Mouse (Mus musculus) liver, adult 2 months (tissue): Measurements from ENCODE around the gene Polr2b.

Experiments used
- CTCF ChIP-seq: fragments of 200-500 bp; IDR thresholded peaks from 2 replicates; pipeline ENCODE4 v1.5.1; 2011; ENCODE audit warnings: low read depth, low read length, control low read depth
- POLR2A ChIP-seq: fragments of 200-500 bp; IDR thresholded peaks from 2 replicates; pipeline ENCODE4 v1.6.1; 2011; ENCODE audit warnings: low read length, control low read depth; ENCODE audit not compliant: insufficient read depth; ENCODE audit errors: extremely low read depth

GRCm38 (mm10) chr5:77281518-77282174 lies 28.3 kb upstream of the Polr2b start:
- no peak for TF ChIP-seq POLR2A
- TF ChIP-seq CTCF: no peak
